Comparison of ENCODE assay signal across 23 mouse cellular contexts in the genomic region with DNA sequence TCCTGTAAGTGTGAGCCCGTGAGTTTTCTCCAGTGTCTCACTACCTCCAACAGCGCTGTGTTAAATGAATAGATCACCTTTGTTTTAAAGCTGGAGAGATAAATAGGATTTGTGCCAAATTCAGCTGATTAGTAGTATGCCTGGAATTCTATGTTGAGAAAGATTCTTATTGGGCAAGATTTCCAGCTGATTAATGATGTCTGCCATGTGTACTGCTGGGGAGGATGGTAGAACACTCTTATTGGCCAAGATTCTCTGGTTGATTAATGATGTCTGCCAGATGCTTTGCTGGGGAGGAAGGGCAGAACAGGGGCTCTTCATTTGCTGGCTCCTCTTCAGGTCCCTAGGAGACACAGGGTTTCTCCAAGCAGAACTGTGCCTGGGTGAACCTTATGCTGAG.
DNase-seq lines count a peak whose midpoint lies in the region; ATAC-seq lines count a peak whose summit lies in the region.
"Had no signal": no experiment of that assay in that cellular context is flagged by ENCODE, and none has a peak within 500 bp of the region (broad histone marks: within the 10 kb centered on the region; RNA-seq: fewer than 3 reads in every experiment).

No protein-coding gene starts in this region.

- 65% methylated on average over 2 of the region's 2 CpGs for WGBS in hindbrain, embryonic 14.5 days
- WGBS in hindbrain, embryonic 13.5 days: 79% methylated on average over 2 of the region's 2 CpGs
- WGBS in hindbrain, embryonic 16.5 days: 67% methylated on average over 2 of the region's 2 CpGs
- 46% methylated on average over 2 of the region's 2 CpGs for WGBS in stomach, embryonic 14.5 days

- H3K27ac ChIP-seq in hindbrain, embryonic 14.5 days: peak overlapping the region; percentile 63
- no peak overlapping the region for H3K27ac ChIP-seq in hindbrain, embryonic 13.5 days
- no peak overlapping the region for H3K27ac ChIP-seq in hindbrain, embryonic 16.5 days (ENCODE audit: low read depth, low read length)
- H3K27ac ChIP-seq in stomach, embryonic 14.5 days (ENCODE audit: low read length): no peak overlapping the region; the same call in 1 of the 2 replicates
- H3K27ac ChIP-seq: embryonic facial prominence, embryonic 10.5 days; forebrain, embryonic 12.5 days; gastrocnemius, adult 2 months; kidney, embryonic 15.5 days; liver, embryonic 15.5 days; midbrain, embryonic 12.5 days had no signal

- H3K9me3 ChIP-seq in hindbrain, embryonic 14.5 days (ENCODE audit: control insufficient read depth, low read length): no peaks in the 10 kb centered on the region
- no peaks in the 10 kb centered on the region for H3K9me3 ChIP-seq in hindbrain, embryonic 13.5 days
- no peaks in the 10 kb centered on the region for H3K9me3 ChIP-seq in hindbrain, embryonic 16.5 days (ENCODE audit: control insufficient read depth, low read length)
- H3K9me3 ChIP-seq in stomach, embryonic 14.5 days (ENCODE audit: control insufficient read depth, low read depth, low read length): no peaks in the 10 kb centered on the region
- H3K9me3 ChIP-seq: embryonic facial prominence, embryonic 10.5 days; forebrain, embryonic 12.5 days; heart, embryonic 12.5 days; kidney, embryonic 15.5 days; liver, embryonic 15.5 days; midbrain, embryonic 12.5 days had no signal

- ATAC-seq in hindbrain, embryonic 14.5 days (ENCODE audit: low FRiP score): no peak
- no peak for ATAC-seq in hindbrain, embryonic 13.5 days (ENCODE audit: low FRiP score)
- peak; percentile 43 for ATAC-seq in hindbrain, embryonic 16.5 days
- 0 out of 2 replicates have a peak, but pooled peaks have one; percentile 18 for ATAC-seq in stomach, embryonic 14.5 days (ENCODE audit: insufficient number of reproducible peaks, insufficient read depth, low FRiP score, low read depth)
- ATAC-seq: activated CD4-positive, CD25-positive, alpha-beta regulatory T cell, adult 4 months had no signal

- H3K9ac ChIP-seq in hindbrain, embryonic 14.5 days: no peak overlapping the region
- no peak overlapping the region for H3K9ac ChIP-seq in hindbrain, embryonic 13.5 days
- H3K9ac ChIP-seq in hindbrain, embryonic 16.5 days (ENCODE audit: low read depth, low read length): no peak overlapping the region
- H3K9ac ChIP-seq in stomach, embryonic 14.5 days (replicated peaks; ENCODE audit: low read depth, low read length): no peak overlapping the region
- H3K9ac ChIP-seq: forebrain, embryonic 12.5 days; heart, embryonic 12.5 days; kidney, embryonic 15.5 days; liver, embryonic 15.5 days; midbrain, embryonic 12.5 days had no signal

- H3K36me3 ChIP-seq in hindbrain, embryonic 14.5 days (replicated peaks; ENCODE audit: control insufficient read depth, insufficient read depth): no peaks in the 10 kb centered on the region
- H3K36me3 ChIP-seq in hindbrain, embryonic 13.5 days: no peaks in the 10 kb centered on the region
- H3K36me3 ChIP-seq in hindbrain, embryonic 16.5 days (ENCODE audit: control insufficient read depth, insufficient read depth, low read length): no peaks in the 10 kb centered on the region
- H3K36me3 ChIP-seq in stomach, embryonic 14.5 days (ENCODE audit: control insufficient read depth, insufficient read depth, low read length): no peaks in the 10 kb centered on the region
- H3K36me3 ChIP-seq: embryonic facial prominence, embryonic 10.5 days; forebrain, embryonic 12.5 days; heart, embryonic 12.5 days; kidney, embryonic 15.5 days; liver, embryonic 15.5 days; midbrain, embryonic 12.5 days had no signal

- no peak overlapping the region for H3K4me3 ChIP-seq in hindbrain, embryonic 14.5 days (replicated peaks; ENCODE audit: low read length)
- no peak overlapping the region for H3K4me3 ChIP-seq in hindbrain, embryonic 13.5 days
- H3K4me3 ChIP-seq in hindbrain, embryonic 16.5 days (ENCODE audit: low read length): no peak overlapping the region
- no peak overlapping the region for H3K4me3 ChIP-seq in stomach, embryonic 14.5 days (ENCODE audit: low read depth, low read length)
- H3K4me3 ChIP-seq: embryonic facial prominence, embryonic 10.5 days; forebrain, embryonic 12.5 days; gastrocnemius, adult 2 months; heart, embryonic 12.5 days; kidney, embryonic 15.5 days; liver, embryonic 15.5 days; midbrain, embryonic 12.5 days had no signal

- peaks cover 33% of the 10 kb centered on the region for H3K4me1 ChIP-seq in hindbrain, embryonic 14.5 days (replicated peaks; ENCODE audit: control insufficient read depth, insufficient read depth, low read length)
- peaks cover 42% of the 10 kb centered on the region for H3K4me1 ChIP-seq in hindbrain, embryonic 13.5 days (replicated peaks)
- peaks cover 12% of the 10 kb centered on the region for H3K4me1 ChIP-seq in hindbrain, embryonic 16.5 days (ENCODE audit: control insufficient read depth, insufficient read depth, low read depth, low read length)
- peaks cover 19% of the 10 kb centered on the region; the same call in 1 of the 2 replicates for H3K4me1 ChIP-seq in stomach, embryonic 14.5 days (ENCODE audit: control insufficient read depth, insufficient read depth, low read length)
- H3K4me1 ChIP-seq: liver, embryonic 15.5 days had no signal

- H3K4me2 ChIP-seq in hindbrain, embryonic 14.5 days (replicated peaks): no peak overlapping the region
- H3K4me2 ChIP-seq in hindbrain, embryonic 13.5 days: no peak overlapping the region
- no peak overlapping the region for H3K4me2 ChIP-seq in hindbrain, embryonic 16.5 days (ENCODE audit: low read length)
- no peak overlapping the region for H3K4me2 ChIP-seq in stomach, embryonic 14.5 days (replicated peaks; ENCODE audit: low read depth, low read length)
- H3K4me2 ChIP-seq: forebrain, embryonic 12.5 days; heart, embryonic 12.5 days; kidney, embryonic 15.5 days; liver, embryonic 15.5 days; midbrain, embryonic 12.5 days had no signal

- no peak for DNase-seq in hindbrain, embryonic 14.5 days (ENCODE audit: low spot score)
- DNase-seq in NIH3T3 (ENCODE audit: low read depth): peak; percentile 77
- no peak for DNase-seq in cerebellum, adult 8-10 months
- no peak for DNase-seq in gastrocnemius, adult 8-10 months (ENCODE audit: low spot score in 2 of 2)
- no peak for DNase-seq in liver
- DNase-seq: adrenal gland, postnatal 36 days; B cell, adult 2 months; cerebellum, adult 9-10 months; gastrocnemius, adult 2 months; heart, postnatal 14 days; kidney, postnatal 4 days; retina, postnatal 1 day; thymus, adult 18-20 months had no signal

- H3K27me3 ChIP-seq in hindbrain, embryonic 14.5 days (ENCODE audit: control insufficient read depth, insufficient read depth, low read length): no peaks in the 10 kb centered on the region
- 0 out of 2 replicates have a peak, but pooled peaks cover under 1% of the 10 kb centered on the region for H3K27me3 ChIP-seq in hindbrain, embryonic 13.5 days
- no peaks in the 10 kb centered on the region for H3K27me3 ChIP-seq in hindbrain, embryonic 16.5 days (replicated peaks; ENCODE audit: control insufficient read depth, insufficient read depth, low read length)
- H3K27me3 ChIP-seq in stomach, embryonic 14.5 days (ENCODE audit: control insufficient read depth, insufficient read depth, low read length): no peaks in the 10 kb centered on the region
- H3K27me3 ChIP-seq: heart, embryonic 12.5 days; kidney, embryonic 15.5 days; liver, embryonic 15.5 days had no signal

Comparison
In these comparisons a context has a peak if more than half of its experiments do, and no peak if none do; other contexts are left out.
1. ATAC-seq: peak in hindbrain, embryonic 16.5 days (single experiment) and stomach, embryonic 14.5 days (single experiment); none in hindbrain, embryonic 14.5 days (single experiment) and hindbrain, embryonic 13.5 days (single experiment).